9 mouse cellular contexts compared by ENCODE assay signal in the genomic region with DNA sequence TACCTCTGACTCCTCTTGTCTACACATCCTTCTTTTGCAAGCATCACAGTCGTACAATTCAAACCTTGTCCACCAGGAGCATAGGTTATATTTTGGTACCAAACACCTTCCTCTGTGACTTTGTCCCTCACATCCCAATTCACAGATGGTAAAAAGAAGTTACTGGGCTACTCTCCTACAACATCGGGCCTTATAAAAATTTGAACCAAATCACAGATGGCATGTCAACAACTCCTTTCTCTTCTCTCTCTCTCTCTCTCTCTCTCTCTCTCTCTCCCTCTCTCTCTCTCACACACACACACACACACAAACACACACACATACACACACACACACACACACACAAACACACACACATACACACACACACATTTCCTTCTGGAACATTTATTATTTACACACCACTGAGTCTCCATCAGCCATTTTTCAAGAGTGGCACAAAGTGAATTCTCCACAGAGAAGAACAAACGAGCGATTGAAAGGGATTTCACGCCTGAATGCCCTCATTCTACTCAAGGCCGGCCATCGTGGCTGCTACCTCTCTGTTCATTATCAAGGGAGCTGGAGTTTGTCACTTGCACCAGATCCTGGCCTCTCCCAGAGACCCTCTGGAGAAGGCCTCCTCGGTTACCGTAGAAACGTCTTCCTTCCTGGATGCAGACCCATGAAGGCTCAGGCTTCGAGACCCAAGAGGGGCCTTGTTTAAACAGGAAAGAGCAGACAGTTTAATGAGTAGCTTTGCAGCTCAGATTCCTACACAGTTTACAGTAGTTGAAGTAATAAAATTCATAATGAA.
DNase-seq lines count a peak whose midpoint lies in the region; ATAC-seq and TF ChIP-seq lines count a peak whose summit lies in the region.
"Had no signal": no experiment of that assay in that cellular context is flagged by ENCODE, and none has a peak within 500 bp of the region (broad histone marks: within the 10 kb centered on the region; RNA-seq: fewer than 3 reads in every experiment).

No protein-coding gene starts in this region.

- peak; percentile 53; the same call in 1 of the 2 replicates for ATAC-seq in stomach, embryonic 14.5 days (ENCODE audit: insufficient number of reproducible peaks, insufficient read depth, low FRiP score, low read depth)
- no peak for ATAC-seq in stomach, postnatal 0 days (ENCODE audit: low FRiP score, low TSS enrichment)
- peak; percentile 91 for ATAC-seq in hindbrain, embryonic 15.5 days (ENCODE audit: low FRiP score, low read depth)

- 42% methylated on average over 11 of the region's 11 CpGs for WGBS in stomach, embryonic 14.5 days
- WGBS in stomach, postnatal 0 days, result 46% methylated on average over 11 of the region's 11 CpGs
- 12% methylated on average over 11 of the region's 11 CpGs for WGBS in hindbrain, embryonic 15.5 days

- TF ChIP-seq EP300 in stomach, postnatal 0 days (optimal IDR thresholded peaks at IDR 0.05), result no peak

- no peaks in the 10 kb centered on the region for H3K9me3 ChIP-seq in stomach, embryonic 14.5 days (ENCODE audit: control insufficient read depth, low read depth, low read length)
- no peaks in the 10 kb centered on the region for H3K9me3 ChIP-seq in stomach, postnatal 0 days (ENCODE audit: control insufficient read depth, low read length)
- H3K9me3 ChIP-seq in hindbrain, embryonic 15.5 days, result no peaks in the 10 kb centered on the region

- H3K4me1 ChIP-seq in stomach, embryonic 14.5 days (ENCODE audit: control insufficient read depth, insufficient read depth, low read length), result no peaks in the 10 kb centered on the region
- no peaks in the 10 kb centered on the region for H3K4me1 ChIP-seq in stomach, postnatal 0 days (replicated peaks; ENCODE audit: control insufficient read depth, insufficient read depth)
- H3K4me1 ChIP-seq in hindbrain, embryonic 15.5 days (replicated peaks), result peaks cover 17% of the 10 kb centered on the region

- H3K4me2 ChIP-seq in stomach, embryonic 14.5 days (replicated peaks; ENCODE audit: low read depth, low read length), result no peak overlapping the region
- H3K4me2 ChIP-seq in stomach, postnatal 0 days (replicated peaks; ENCODE audit: low read depth), result no peak overlapping the region
- H3K4me2 ChIP-seq in hindbrain, embryonic 15.5 days, result no peak overlapping the region

- DNase-seq in stomach, postnatal 0 days (ENCODE audit: low spot score), result no peak
- peak; percentile 52 to 58 for DNase-seq in left cerebral cortex, postnatal 14 days (ENCODE audit: low spot score in 2 of 2)
- DNase-seq in retina, postnatal 7 days (ENCODE audit: low read depth, low spot score), result peak; percentile 29
- DNase-seq in adrenal gland, postnatal 36 days, result no peak
- DNase-seq in lung, postnatal 36 days, result no peak
- DNase-seq in heart, postnatal 10 days, result no peak

- no peak overlapping the region for H3K4me3 ChIP-seq in stomach, embryonic 14.5 days (ENCODE audit: low read depth, low read length)
- no peak overlapping the region for H3K4me3 ChIP-seq in stomach, postnatal 0 days (ENCODE audit: low read depth, low read length)
- no peak overlapping the region for H3K4me3 ChIP-seq in hindbrain, embryonic 15.5 days

- H3K27ac ChIP-seq in stomach, embryonic 14.5 days (ENCODE audit: low read length), result no peak overlapping the region
- H3K27ac ChIP-seq in stomach, postnatal 0 days (replicated peaks), result no peak overlapping the region
- H3K27ac ChIP-seq in hindbrain, embryonic 15.5 days (replicated peaks), result no peak overlapping the region; the same call in 1 of the 2 replicates

- no peak overlapping the region for H3K9ac ChIP-seq in stomach, embryonic 14.5 days (replicated peaks; ENCODE audit: low read depth, low read length)
- H3K9ac ChIP-seq in stomach, postnatal 0 days (ENCODE audit: low read length), result no peak overlapping the region
- H3K9ac ChIP-seq in hindbrain, embryonic 15.5 days, result no peak overlapping the region

- intact Hi-C loops in left cerebral cortex, postnatal 14 days (cut with DNase I), result no loop called here
- intact Hi-C loops in heart, postnatal 10 days (cut with DNase I), result no loop called here

- no peak for TF ChIP-seq CTCF in stomach, postnatal 0 days (IDR thresholded peaks at IDR 0.05; ENCODE audit: low read depth)

- H3K27me3 ChIP-seq in stomach, embryonic 14.5 days (ENCODE audit: control insufficient read depth, insufficient read depth, low read length), result no peaks in the 10 kb centered on the region
- H3K27me3 ChIP-seq in stomach, postnatal 0 days (ENCODE audit: control insufficient read depth, insufficient read depth, low read length), result no peaks in the 10 kb centered on the region
- H3K27me3 ChIP-seq in hindbrain, embryonic 15.5 days, result no peaks in the 10 kb centered on the region

- no peaks in the 10 kb centered on the region for H3K36me3 ChIP-seq in stomach, embryonic 14.5 days (ENCODE audit: control insufficient read depth, insufficient read depth, low read length)
- H3K36me3 ChIP-seq in stomach, postnatal 0 days (ENCODE audit: control insufficient read depth, insufficient read depth, low read length), result no peaks in the 10 kb centered on the region
- no peaks in the 10 kb centered on the region for H3K36me3 ChIP-seq in hindbrain, embryonic 15.5 days
- H3K36me3 ChIP-seq: G1E had no signal

Comparison
In these comparisons a context has a peak if more than half of its experiments do, and no peak if none do; other contexts are left out.
1. DNase-seq: peak in left cerebral cortex, postnatal 14 days (2 of 2) and retina, postnatal 7 days (single experiment); none in stomach, postnatal 0 days (single experiment), adrenal gland, postnatal 36 days (0 of 2), lung, postnatal 36 days (single experiment) and heart, postnatal 10 days (0 of 2).